In the genomic region with DNA sequence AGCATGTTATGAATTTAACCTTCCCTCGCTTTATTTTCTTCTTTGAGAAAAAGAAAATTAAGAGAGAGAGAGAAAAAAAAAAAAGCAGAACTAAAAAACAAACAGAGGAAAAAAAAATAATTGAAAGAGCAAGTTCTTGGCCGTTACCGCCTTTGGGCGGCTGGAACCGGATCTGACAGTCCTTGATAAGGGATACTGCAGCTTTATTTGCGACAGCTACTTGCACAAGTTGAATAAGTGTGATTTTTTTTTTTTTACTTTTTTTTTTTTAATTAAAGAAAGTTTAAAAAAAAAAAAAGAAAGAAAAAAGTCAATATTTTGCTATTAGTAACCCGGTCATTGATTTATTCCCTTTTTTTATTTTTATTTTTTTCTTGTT, we compare ENCODE assay signal across 12 mouse cellular contexts.
DNase-seq lines count a peak whose midpoint lies in the region; ATAC-seq and TF ChIP-seq lines count a peak whose summit lies in the region.
"Had no signal": no experiment of that assay in that cellular context is flagged by ENCODE, and none has a peak within 500 bp of the region (broad histone marks: within the 10 kb centered on the region; RNA-seq: fewer than 3 reads in every experiment).

No protein-coding gene starts in this region.

- peaks cover 11% of the 10 kb centered on the region; the same call in 1 of the 2 replicates for H3K36me3 ChIP-seq in kidney, postnatal 0 days (ENCODE audit: insufficient read depth, low read length)
- no peaks in the 10 kb centered on the region for H3K36me3 ChIP-seq in kidney, adult 2 months (ENCODE audit: control insufficient read depth, insufficient read depth, low read length)

- no peak for ATAC-seq in kidney, postnatal 0 days (replicated peaks; ENCODE audit: low FRiP score, low read depth)
- peak; percentile 86 for ATAC-seq in megakaryocyte progenitor cell, adult 5-6 weeks (replicated peaks; ENCODE audit: poor library complexity)
- ATAC-seq in megakaryocyte, adult 5-6 weeks (ENCODE audit: poor library complexity, severe bottlenecking): no peak

- no peaks in the 10 kb centered on the region for H3K27me3 ChIP-seq in kidney, postnatal 0 days (ENCODE audit: insufficient read depth, low read length)
- H3K27me3 ChIP-seq in kidney, adult 2 months (replicated peaks; ENCODE audit: control insufficient read depth, insufficient read depth, low read length): no peaks in the 10 kb centered on the region

- H3K9me3 ChIP-seq in kidney, postnatal 0 days (replicated peaks; ENCODE audit: low read length): no peaks in the 10 kb centered on the region
- H3K9me3 ChIP-seq: midbrain, embryonic 12.5 days had no signal

- no peak overlapping the region for H3K9ac ChIP-seq in kidney, postnatal 0 days (ENCODE audit: low read depth, low read length)
- H3K9ac ChIP-seq: midbrain, embryonic 12.5 days had no signal

- H3K4me3 ChIP-seq in kidney, postnatal 0 days (replicated peaks; ENCODE audit: low read depth, low read length): no peak overlapping the region
- H3K4me3 ChIP-seq in kidney, adult 2 months (ENCODE audit: insufficient read depth, low read depth, low read length): no peak overlapping the region
- H3K4me3 ChIP-seq: gastrocnemius, adult 2 months; midbrain, embryonic 12.5 days had no signal

- 53% methylated on average over 7 of the region's 7 CpGs for WGBS in kidney, postnatal 0 days
- WGBS in kidney, adult 2 months: 79% methylated on average over 7 of the region's 7 CpGs

- H3K4me2 ChIP-seq in kidney, postnatal 0 days (ENCODE audit: low read length): no peak overlapping the region
- H3K4me2 ChIP-seq: midbrain, embryonic 12.5 days had no signal

- peak; percentile 65 for DNase-seq in kidney, postnatal 0 days (ENCODE audit: low spot score)
- no peak for DNase-seq in kidney, adult 2 months
- peak; percentile 96 for DNase-seq in MEL-GATA-1-ER (ENCODE audit: extremely low read depth, low read depth)
- DNase-seq in embryo, embryonic 10.5 days (ENCODE audit: low spot score): peak; percentile 52
- no peak for DNase-seq in T-cell, adult 2 months (ENCODE audit: low spot score)
- DNase-seq: adrenal gland, postnatal 25 days; gastrocnemius, adult 2 months; right cerebral cortex, postnatal 14 days; thymus, postnatal 4 days had no signal

- no peak for TF ChIP-seq POLR2A in kidney, adult 2 months (IDR thresholded peaks at IDR 0.05; ENCODE audit: low read depth, low read length)

- 0 out of 2 replicates have a peak, but pooled peaks cover 3% of the 10 kb centered on the region for H3K4me1 ChIP-seq in kidney, postnatal 0 days (replicated peaks; ENCODE audit: insufficient read depth, low read length)
- no peaks in the 10 kb centered on the region for H3K4me1 ChIP-seq in kidney, adult 2 months (ENCODE audit: control insufficient read depth, insufficient read depth, low read length)

- no peak overlapping the region for H3K27ac ChIP-seq in kidney, postnatal 0 days
- no peak overlapping the region for H3K27ac ChIP-seq in kidney, adult 2 months (ENCODE audit: insufficient read depth, low read depth, low read length)
- H3K27ac ChIP-seq: gastrocnemius, adult 2 months had no signal

- no peak for TF ChIP-seq CTCF in kidney, postnatal 0 days (IDR thresholded peaks at IDR 0.05; ENCODE audit: low read depth)
- no peak for TF ChIP-seq CTCF in kidney, adult 2 months (conservative IDR thresholded peaks at IDR 0.05; ENCODE audit: insufficient read depth, insufficient read length, low read depth, low read length)

Comparison
In these comparisons a context has a peak if more than half of its experiments do, and no peak if none do; other contexts are left out.
1. DNase-seq: peak in kidney, postnatal 0 days (single experiment), MEL-GATA-1-ER (single experiment) and embryo, embryonic 10.5 days (single experiment); none in kidney, adult 2 months (single experiment) and T-cell, adult 2 months (single experiment).